Mouse (Mus musculus) liver, embryonic 15.5 days (tissue): ENCODE measurements around the gene Med26. TPM values are rescaled to one million over a fixed set of nuclear protein-coding genes. Genes with fewer than 3 reads are reported as not detected.

ENCODE experiments used
- ATAC-seq: fragments of 200-750 bp; cut with Nextera tagmentation; 2 replicates; pipeline ENCODE4 v1.8.0; 2017; ENCODE audit warnings: moderate number of reproducible peaks, mild to moderate bottlenecking, moderate library complexity; ENCODE audit not compliant: insufficient read depth
- H3K27ac ChIP-seq: fragments of 300-500 bp; sonication (generic); replicated peaks from 2 replicates; pipeline ENCODE4 v1.5.1; 2015; ENCODE audit warnings: mild to moderate bottlenecking, inconsistent platforms
- H3K27me3 ChIP-seq: fragments of 300-500 bp; sonication (generic); 2 replicates; pipeline ENCODE4 v1.6.1; 2015; ENCODE audit warnings: mild to moderate bottlenecking, inconsistent platforms
- H3K36me3 ChIP-seq: fragments of 300-500 bp; sonication (generic); replicated peaks from 2 replicates; pipeline ENCODE4 v1.6.1; 2015; ENCODE audit warnings: moderate library complexity, mild to moderate bottlenecking, inconsistent platforms
- H3K4me1 ChIP-seq: fragments of 300-500 bp; sonication (generic); replicated peaks from 2 replicates; pipeline ENCODE4 v1.6.1; 2015; ENCODE audit warnings: inconsistent platforms
- H3K4me2 ChIP-seq: fragments of 300-500 bp; sonication (generic); 2 replicates; pipeline ENCODE4 v1.6.1; 2015; ENCODE audit warnings: moderate library complexity, mild to moderate bottlenecking, inconsistent platforms
- H3K4me3 ChIP-seq: fragments of 300-500 bp; sonication (generic); replicated peaks from 2 replicates; pipeline ENCODE4 v1.5.1; 2015; ENCODE audit warnings: mild to moderate bottlenecking, inconsistent platforms
- H3K9ac ChIP-seq: fragments of 300-500 bp; sonication (generic); 2 replicates; pipeline ENCODE4 v1.6.1; 2015; ENCODE audit warnings: moderate library complexity, mild to moderate bottlenecking, inconsistent platforms
- H3K9me3 ChIP-seq: fragments of 300-500 bp; sonication (generic); replicated peaks from 2 replicates; pipeline ENCODE4 v1.6.1; 2016; ENCODE audit warnings: inconsistent platforms
- WGBS: fragments of 180-500 bp; shearing (Covaris S2); methylation state at CpG from one replicate; pipeline ENCODE4 v1.1.7; 2015; ENCODE audit warnings: mixed read lengths; ENCODE audit not compliant: insufficient replicate concordance; 5-methylcytosine and 5-hydroxymethylcytosine counted together
- microRNA-seq: library from miRNA; unstranded; fragments of <30 nt; microRNA quantifications from one replicate; pipeline ENCODE4, GENCODE M21; 2016
- polyA plus RNA-seq: library from polyadenylated mRNA; unstranded; fragments of >200 nt; fragmentation: Nextera tagmentation; extraction: Ambion mirVana; gene quantifications from 2 replicates; pipeline ENCODE4 v1.2.1, GENCODE M21; 2015

Gene Med26
- polyA plus RNA-seq, 1 experiment from 2014 or later = 7.2 TPM

- H3K4me2 ChIP-seq = no peak overlapping the region
- H3K9me3 ChIP-seq = no peaks in the 10 kb centered on the region
- H3K36me3 ChIP-seq = peaks cover 29% of the 10 kb centered on the region
- H3K4me1 ChIP-seq = peaks cover 9% of the 10 kb centered on the region
- ATAC-seq = peak; percentile 56
- no peak overlapping the region for H3K9ac ChIP-seq
- H3K27me3 ChIP-seq = no peaks in the 10 kb centered on the region
- WGBS = 41% methylated on average over 8 of the region's 8 CpGs
- no peak overlapping the region for H3K4me3 ChIP-seq
- H3K27ac ChIP-seq = 0 out of 2 replicates have a peak overlapping the region, but pooled peaks have one; percentile 2
Observed at GRCm38 (mm10) chr8:72451516-72451915, 96.6 kb downstream of the Med26 start.

GRCm38 (mm10) chr8:72445071-72445470 is 103.0 kb downstream of the Med26 start:
- no peaks in the 10 kb centered on the region for H3K9me3 ChIP-seq
- no peak for ATAC-seq
- H3K27me3 ChIP-seq = no peaks in the 10 kb centered on the region
- no peak overlapping the region for H3K27ac ChIP-seq
- no peak overlapping the region for H3K9ac ChIP-seq
- peaks cover 11% of the 10 kb centered on the region for H3K36me3 ChIP-seq
- WGBS = 76% methylated on average over 6 of the region's 6 CpGs
- peaks cover 18% of the 10 kb centered on the region for H3K4me1 ChIP-seq
- H3K4me3 ChIP-seq = no peak overlapping the region
- no peak overlapping the region for H3K4me2 ChIP-seq

Small RNA genes within 50 kb of the gene (microRNA-seq; reads per million reads assigned to microRNA genes)
- not detected for gene Gm28019
- 1.3 reads per million for gene Mir7068

Other genes with a start within 250 kb of the Med26 start
- gene Gm10282, start 243.0 kb downstream of the Med26 start, polyA plus RNA-seq = 4.9 and 7.2 TPM in 2 replicates
- 2.6 and 3.1 TPM in 2 replicates for gene Klf2, start 229.2 kb downstream of the Med26 start, polyA plus RNA-seq
- 19.4 and 19.8 TPM in 2 replicates for gene Eps15l1, start 126.8 kb downstream of the Med26 start, polyA plus RNA-seq
- 0.35 and 0.58 TPM in 2 replicates for gene Calr3, start 104.4 kb downstream of the Med26 start, polyA plus RNA-seq
- 2.9 and 3.4 TPM in 2 replicates for gene 1700030K09Rik, start 104.4 kb downstream of the Med26 start, polyA plus RNA-seq
- 19.1 and 20.5 TPM in 2 replicates for gene Cherp, start 73.0 kb downstream of the Med26 start, polyA plus RNA-seq
- gene Slc35e1, start 55.7 kb downstream of the Med26 start, polyA plus RNA-seq = 8.1 and 9.7 TPM in 2 replicates
- 37.0 and 37.4 TPM in 2 replicates for gene Smim7, start 22.8 kb upstream of the Med26 start, polyA plus RNA-seq
- 3.2 and 3.6 TPM in 2 replicates for gene Tmem38a, start 23.8 kb upstream of the Med26 start, polyA plus RNA-seq
- gene Nwd1, start 98.4 kb upstream of the Med26 start, polyA plus RNA-seq = 0.01 TPM in 1 of 2 replicates, not detected in the other
- gene Sin3b, start 175.0 kb upstream of the Med26 start, polyA plus RNA-seq = 63.7 and 67.2 TPM in 2 replicates
- gene F2rl3, start 213.6 kb upstream of the Med26 start, polyA plus RNA-seq = 2.8 and 3.1 TPM in 2 replicates